Mouse (Mus musculus): ENCODE results near the gene Btbd18. TPM values are rescaled to one million over a fixed set of nuclear protein-coding genes. Genes with fewer than 3 reads are reported as not detected.
A peak's percentile ranks its signal among the peaks of the same experiment; 100 is the strongest.

Btbd18 gene
- polyA plus RNA-seq, 1 experiment from 2014 or later: 0.58 TPM

- no peak for DNase-seq (ENCODE audit: low spot score)
- H3K27me3 ChIP-seq (ENCODE audit: low read depth, poor library complexity, severe bottlenecking): no peaks in the 10 kb centered on the region
- H3K36me3 ChIP-seq: peaks cover 8% of the 10 kb centered on the region
- H3K4me1 ChIP-seq: peaks cover 19% of the 10 kb centered on the region
- peak overlapping the region; percentile 83 for H3K4me3 ChIP-seq
- no peaks in the 10 kb centered on the region for H3K9me3 ChIP-seq (replicated peaks)
- 40% methylated on average over 9 of the region's 9 CpGs for WGBS
- H3K27ac ChIP-seq: peak overlapping the region; percentile 96
Measured at GRCm38 (mm10) chr2:84716423-84717355, 57.8 kb downstream of the Btbd18 start.

- no peaks in the 10 kb centered on the region for H3K27me3 ChIP-seq (ENCODE audit: low read depth, poor library complexity, severe bottlenecking)
- H3K27ac ChIP-seq: no peak overlapping the region
- 93% methylated on average over 4 of the region's 4 CpGs for WGBS
- peaks cover 14% of the 10 kb centered on the region for H3K36me3 ChIP-seq
- peaks cover 19% of the 10 kb centered on the region for H3K4me1 ChIP-seq
- no peak for DNase-seq (ENCODE audit: low spot score)
- no peaks in the 10 kb centered on the region for H3K9me3 ChIP-seq (replicated peaks)
- H3K4me3 ChIP-seq: no peak overlapping the region
Measured at GRCm38 (mm10) chr2:84717357-84717756, 58.5 kb downstream of the Btbd18 start.

Other genes with a start within 250 kb of the Btbd18 start
- gene Calcrl, start 233.7 kb upstream of the Btbd18 start, polyA plus RNA-seq (2016; fragmentation: Nextera tagmentation; extraction: Ambion mirVana): 16.6 and 19.6 TPM in 2 replicates
- gene Tfpi, start 182.3 kb upstream of the Btbd18 start, polyA plus RNA-seq (2016; fragmentation: Nextera tagmentation; extraction: Ambion mirVana): 12.5 and 13.9 TPM in 2 replicates
- gene Ctnnd1, start 8.3 kb upstream of the Btbd18 start, polyA plus RNA-seq (2016; fragmentation: Nextera tagmentation; extraction: Ambion mirVana): 38.2 and 40.0 TPM in 2 replicates
- gene Selenoh, start 11.7 kb downstream of the Btbd18 start, polyA plus RNA-seq (2016; fragmentation: Nextera tagmentation; extraction: Ambion mirVana): 507 and 566 TPM in 2 replicates
- not detected in 2 replicates for gene Gm28635, start 19.0 kb downstream of the Btbd18 start, polyA plus RNA-seq (2016; fragmentation: Nextera tagmentation; extraction: Ambion mirVana)
- 41.1 and 43.4 TPM in 2 replicates for gene Med19, start 19.3 kb downstream of the Btbd18 start, polyA plus RNA-seq (2016; fragmentation: Nextera tagmentation; extraction: Ambion mirVana)
- gene Tmx2, start 20.1 kb downstream of the Btbd18 start, polyA plus RNA-seq (2016; fragmentation: Nextera tagmentation; extraction: Ambion mirVana): 115 and 132 TPM in 2 replicates
- gene Zdhhc5, start 56.1 kb downstream of the Btbd18 start, polyA plus RNA-seq (2016; fragmentation: Nextera tagmentation; extraction: Ambion mirVana): 33.7 and 34.3 TPM in 2 replicates
- gene Clp1, start 68.3 kb downstream of the Btbd18 start, polyA plus RNA-seq (2016; fragmentation: Nextera tagmentation; extraction: Ambion mirVana): 57.8 and 58.8 TPM in 2 replicates
- 5.7 and 9.6 TPM in 2 replicates for gene Ypel4, start 75.0 kb downstream of the Btbd18 start, polyA plus RNA-seq (2016; fragmentation: Nextera tagmentation; extraction: Ambion mirVana)
- 7.6 and 8.2 TPM in 2 replicates for gene Gm19426, start 84.6 kb downstream of the Btbd18 start, polyA plus RNA-seq (2016; fragmentation: Nextera tagmentation; extraction: Ambion mirVana)
- 9.3 and 10.8 TPM in 2 replicates for gene Serping1, start 116.4 kb downstream of the Btbd18 start, polyA plus RNA-seq (2016; fragmentation: Nextera tagmentation; extraction: Ambion mirVana)
- 17.6 and 19.2 TPM in 2 replicates for gene Ube2l6, start 139.7 kb downstream of the Btbd18 start, polyA plus RNA-seq (2016; fragmentation: Nextera tagmentation; extraction: Ambion mirVana)
- 0.11 and 0.56 TPM in 2 replicates for gene Smtnl1, start 163.6 kb downstream of the Btbd18 start, polyA plus RNA-seq (2016; fragmentation: Nextera tagmentation; extraction: Ambion mirVana)
- 64.5 and 71.0 TPM in 2 replicates for gene Timm10, start 167.9 kb downstream of the Btbd18 start, polyA plus RNA-seq (2016; fragmentation: Nextera tagmentation; extraction: Ambion mirVana)
- gene Slc43a1, start 179.8 kb downstream of the Btbd18 start, polyA plus RNA-seq (2016; fragmentation: Nextera tagmentation; extraction: Ambion mirVana): 36.6 and 42.6 TPM in 2 replicates
- 0.74 and 1.0 TPM in 2 replicates for gene Rtn4rl2, start 227.6 kb downstream of the Btbd18 start, polyA plus RNA-seq (2016; fragmentation: Nextera tagmentation; extraction: Ambion mirVana)